Mouse (Mus musculus): ENCODE measurements around the gene Gjb5.

DNA sequence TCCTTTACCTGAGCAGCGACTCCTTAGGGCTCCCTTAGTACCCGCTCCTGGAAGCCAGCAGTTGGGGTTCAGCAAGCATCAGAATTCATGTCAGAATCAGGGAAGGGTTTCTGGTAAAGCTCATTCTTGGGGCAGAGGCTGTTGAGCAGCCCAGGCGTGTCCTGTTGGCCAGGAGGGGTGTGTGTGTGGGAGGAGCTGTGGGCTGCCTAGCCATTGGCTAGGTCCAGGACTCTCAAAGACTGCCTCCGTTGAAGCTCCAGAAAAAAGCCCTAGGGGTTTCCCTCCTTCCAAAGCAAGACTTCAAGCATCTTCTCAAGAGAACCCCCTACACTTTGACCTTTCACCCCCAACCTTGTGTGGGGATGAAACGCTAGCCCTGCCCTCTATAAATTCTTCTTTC lies at the start of gene Gjb5:
- TF ChIP-seq CHD2 (IDR thresholded peaks at IDR 0.05; ENCODE audit: low read depth, low read length) (no peak), ZNF384 (IDR thresholded peaks at IDR 0.05; ENCODE audit: low read depth, low read length) (no peak)

Measured in ES-E14 (cell line).